Mouse (Mus musculus): ENCODE data around the gene Bag5. TPM values are rescaled to one million over a fixed set of nuclear protein-coding genes. Genes with fewer than 3 reads are reported as not detected.

Bag5 gene
- total and polyA plus RNA-seq, 3 experiments, result 24.0 to 38.0 TPM; not detected in 1

DNA sequence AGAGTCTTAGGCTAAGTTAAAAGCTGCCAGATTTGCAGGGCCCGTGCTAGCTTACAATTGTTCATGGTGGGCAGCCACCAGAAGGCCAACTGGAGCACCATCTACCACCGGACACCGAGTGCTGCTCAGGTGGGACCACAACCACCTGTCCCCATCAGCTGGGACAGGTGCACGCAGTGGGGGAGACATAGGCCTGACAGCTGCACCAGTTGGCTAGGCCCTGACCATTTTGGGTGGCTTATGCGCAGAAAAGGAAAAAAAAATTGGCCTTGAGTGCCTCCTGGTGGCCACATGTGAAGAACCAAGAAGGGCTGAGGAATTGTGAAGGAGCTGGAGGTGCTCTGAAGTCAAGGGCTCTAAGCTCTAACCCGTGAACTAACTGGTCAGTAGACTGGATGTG, 16.8 kb downstream of the Bag5 start (continued):
- TF ChIP-seq CTCF (IDR thresholded peaks at IDR 0.05 in 2 of 3, conservative IDR thresholded peaks at IDR 0.05 in 1 of 3; ENCODE audit: control insufficient read depth in 1 of 3, insufficient read depth in 1 of 3, low read depth in 2 of 3, low read length in 3 of 3, poor library complexity in 1 of 3, severe bottlenecking in 1 of 3), result peak; percentile 50 to 84 (median 65)
- TF ChIP-seq SIN3A (IDR thresholded peaks at IDR 0.05; ENCODE audit: low read length), result 0 out of 2 replicates have a peak, but pooled peaks have one; percentile 38

DNA sequence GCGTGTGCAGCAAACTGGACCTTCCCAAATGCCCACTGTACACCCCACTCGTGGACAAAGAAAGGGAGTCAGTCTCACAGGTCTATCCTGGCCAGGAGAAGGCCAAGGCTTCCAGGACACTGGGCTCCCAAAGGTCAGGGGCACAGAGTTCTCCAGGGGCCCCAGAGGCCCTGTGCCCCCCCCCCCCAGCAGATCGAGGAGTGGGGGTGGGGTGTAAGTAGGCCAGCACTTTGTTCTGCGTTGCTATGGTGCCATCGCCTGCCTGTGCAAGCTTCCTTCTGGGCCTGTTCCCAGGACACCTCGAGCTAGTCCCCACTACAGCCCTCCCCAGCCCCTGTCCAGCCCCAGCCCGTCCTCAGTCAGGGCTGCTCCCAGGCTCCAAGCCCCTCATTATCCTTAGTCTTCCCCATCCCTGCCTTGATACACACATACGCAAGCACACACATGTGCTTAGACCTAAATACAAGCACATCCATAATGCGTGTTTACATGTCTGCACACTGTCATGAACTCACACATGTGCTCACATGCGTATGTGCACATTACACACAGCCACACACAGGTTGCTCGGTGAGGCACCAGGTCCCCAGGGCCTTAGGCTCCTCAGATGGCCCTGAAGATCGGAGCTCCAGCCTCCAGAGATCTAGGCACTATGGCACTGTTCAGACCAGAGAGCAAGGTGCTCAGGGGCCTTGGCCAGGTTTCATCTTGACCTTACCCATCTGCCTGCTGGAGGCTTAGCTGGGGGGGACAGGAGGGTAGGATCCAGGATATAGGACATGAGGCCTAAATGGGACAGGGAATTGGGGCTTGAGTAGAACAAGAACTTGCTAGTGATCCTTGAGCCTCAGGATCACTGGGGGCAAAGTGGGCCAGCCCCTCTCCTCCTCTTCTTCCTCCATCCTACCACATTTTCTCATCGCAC, 17.9 kb downstream of the Bag5 start:
- no peak for DNase-seq (ENCODE audit: low read depth, low spot score)
- Histone ChIP-seq H3K27ac (ENCODE audit: control insufficient read depth, low read depth, low read length) (no peak overlapping the region), H3K79me2 (ENCODE audit: control insufficient read depth, insufficient read depth, low read length, poor library complexity) (no peaks in the 10 kb centered on the region), H3K36me3 (ENCODE audit: control insufficient read depth in 1 of 2, insufficient read depth in 2 of 2, low read length in 2 of 2) (no peaks in the 10 kb centered on the region), H3K27me3 (ENCODE audit: control insufficient read depth in 1 of 2, insufficient read depth in 2 of 2, low read length in 2 of 2) (no peaks in the 10 kb centered on the region), H3K4me3 (ENCODE audit: control insufficient read depth in 1 of 2, insufficient read depth in 1 of 2, low read depth in 2 of 2, low read length in 2 of 2) (no peak overlapping the region), H3K4me1 (ENCODE audit: control insufficient read depth in 1 of 2, insufficient read depth in 2 of 2, low read length in 2 of 2) (no peaks in the 10 kb centered on the region), H3K9me3 (replicated peaks; ENCODE audit: insufficient read depth, low read length) (no peaks in the 10 kb centered on the region), H3K9ac (ENCODE audit: control insufficient read depth, low read depth, low read length, poor library complexity, severe bottlenecking) (no peak overlapping the region)
- TF ChIP-seq MEF2A (IDR thresholded peaks at IDR 0.05; ENCODE audit: extremely low read depth, insufficient replicate concordance, low read depth, low read length, poor library complexity, severe bottlenecking), result no peak
- TF ChIP-seq NRF1 (IDR thresholded peaks at IDR 0.05; ENCODE audit: insufficient read depth, low read depth, low read length, poor library complexity, severe bottlenecking), result no peak
- no peak for TF ChIP-seq POLR2A (IDR thresholded peaks at IDR 0.05; ENCODE audit: control insufficient read depth in 1 of 2, insufficient read depth in 1 of 2, low read depth in 1 of 2, low read length in 2 of 2, poor library complexity in 1 of 2)
- no peak for TF ChIP-seq USF2 (IDR thresholded peaks at IDR 0.05; ENCODE audit: borderline replicate concordance in 1 of 2, insufficient read depth in 1 of 2, low read depth in 1 of 2, low read length in 2 of 2)
- no peak for TF ChIP-seq ELF1 (IDR thresholded peaks at IDR 0.05; ENCODE audit: low read depth, low read length)

DNA sequence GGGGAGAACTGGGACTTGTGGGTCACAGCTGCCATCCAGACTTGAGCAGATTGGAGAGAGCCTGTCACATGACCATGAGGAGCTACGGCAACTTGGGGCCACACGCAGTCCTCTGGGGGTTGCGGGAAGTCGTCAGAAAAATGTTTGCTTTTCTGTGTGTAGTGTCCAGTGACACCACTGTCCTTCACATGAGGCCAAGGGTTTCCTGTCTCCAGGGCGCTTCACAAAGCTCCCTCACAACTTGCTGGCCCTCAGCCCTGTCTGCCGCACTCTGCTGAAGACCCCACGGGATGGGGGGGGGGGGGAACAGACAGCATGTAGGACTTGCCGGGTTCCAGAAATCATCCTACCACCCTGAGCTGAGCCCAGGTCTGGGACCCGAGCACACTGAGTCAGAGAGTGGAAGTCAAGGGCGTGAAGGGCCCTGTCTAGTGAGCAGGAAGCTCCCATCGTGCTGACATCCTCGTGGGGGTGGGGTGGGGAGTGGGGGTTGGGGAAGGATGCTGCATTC, 18.7 kb downstream of the Bag5 start:
- H3K27me3 ChIP-seq (ENCODE audit: control insufficient read depth in 1 of 2, insufficient read depth in 2 of 2, low read length in 2 of 2), result no peaks in the 10 kb centered on the region
- TF ChIP-seq MAZ (IDR thresholded peaks at IDR 0.05; ENCODE audit: low read depth, low read length), result no peak
- TF ChIP-seq HCFC1 (IDR thresholded peaks at IDR 0.05; ENCODE audit: low read depth, low read length), result no peak
- TF ChIP-seq MAFK (IDR thresholded peaks at IDR 0.05; ENCODE audit: borderline replicate concordance, low read depth, low read length), result no peak
- TF ChIP-seq RCOR1 (IDR thresholded peaks at IDR 0.05; ENCODE audit: low read depth, low read length), result no peak
- TF ChIP-seq POLR2A (IDR thresholded peaks at IDR 0.05; ENCODE audit: control insufficient read depth in 1 of 2, insufficient read depth in 1 of 2, low read depth in 1 of 2, low read length in 2 of 2, poor library complexity in 1 of 2), result no peak
- no peak for TF ChIP-seq MYC (IDR thresholded peaks at IDR 0.05; ENCODE audit: low read depth, low read length)
- no peak for TF ChIP-seq TCF12 (IDR thresholded peaks at IDR 0.05; ENCODE audit: low read depth, low read length)
- TF ChIP-seq MEF2A (IDR thresholded peaks at IDR 0.05; ENCODE audit: extremely low read depth, insufficient replicate concordance, low read depth, low read length, poor library complexity, severe bottlenecking), result no peak
- TF ChIP-seq SIN3A (IDR thresholded peaks at IDR 0.05; ENCODE audit: low read length), result no peak
- TF ChIP-seq ZKSCAN1 (IDR thresholded peaks at IDR 0.05; ENCODE audit: low read depth, low read length), result no peak
- DNase-seq (ENCODE audit: low read depth, low spot score), result no peak
- H3K27ac ChIP-seq (ENCODE audit: control insufficient read depth, low read depth, low read length), result no peak overlapping the region
- no peaks in the 10 kb centered on the region for H3K9me3 ChIP-seq (replicated peaks; ENCODE audit: insufficient read depth, low read length)
- no peak overlapping the region for H3K4me3 ChIP-seq (ENCODE audit: control insufficient read depth in 1 of 2, insufficient read depth in 1 of 2, low read depth in 2 of 2, low read length in 2 of 2)
- H3K9ac ChIP-seq (ENCODE audit: control insufficient read depth, low read depth, low read length, poor library complexity, severe bottlenecking), result no peak overlapping the region
- H3K4me1 ChIP-seq (ENCODE audit: control insufficient read depth in 1 of 2, insufficient read depth in 2 of 2, low read length in 2 of 2), result no peaks in the 10 kb centered on the region
- no peaks in the 10 kb centered on the region for H3K36me3 ChIP-seq (ENCODE audit: control insufficient read depth in 1 of 2, insufficient read depth in 2 of 2, low read length in 2 of 2)
- no peaks in the 10 kb centered on the region for H3K79me2 ChIP-seq (ENCODE audit: control insufficient read depth, insufficient read depth, low read length, poor library complexity)
